Mouse (Mus musculus): ENCODE measurements around the gene Plpp1. TPM values are rescaled to one million over a fixed set of nuclear protein-coding genes. Genes with fewer than 3 reads are reported as not detected.

Plpp1 gene
- polyA plus RNA-seq (2016; fragmentation: Nextera tagmentation; extraction: Ambion mirVana): 39.6 and 41.3 TPM in 2 replicates

- H3K4me3 ChIP-seq: peak within 1 kb of the TSS; percentile 92
- peaks cover 10% of the 10 kb centered on the region; the same call in 1 of the 2 replicates for H3K4me1 ChIP-seq
- peak; percentile 96 for DNase-seq (ENCODE audit: low spot score)
- WGBS: under 1% methylated on average over 82 of the region's 83 CpGs
- no peaks in the 10 kb centered on the region for H3K9me3 ChIP-seq
- no peaks in the 10 kb centered on the region for H3K27me3 ChIP-seq (ENCODE audit: insufficient read depth, poor library complexity, severe bottlenecking)
- peaks cover 3% of the 10 kb centered on the region for H3K36me3 ChIP-seq
- H3K27ac ChIP-seq: peak within 1 kb of the TSS; percentile 96
These were observed at the start of gene Plpp1 for GRCm38 (mm10) chr13:112800597-112801380. Gene Plpp1, plus strand, starts transcription at chr13:112800792.

GRCm38 (mm10) chr13:112751454-112752308, 48.9 kb upstream of the Plpp1 start:
- DNase-seq (ENCODE audit: low spot score): peak; percentile 92
- no peaks in the 10 kb centered on the region for H3K36me3 ChIP-seq
- peak overlapping the region; percentile 85 for H3K27ac ChIP-seq
- H3K4me3 ChIP-seq: peak overlapping the region; percentile 25
- no peaks in the 10 kb centered on the region for H3K27me3 ChIP-seq (ENCODE audit: insufficient read depth, poor library complexity, severe bottlenecking)
- whole genome bisulfite sequencing: 29% methylated on average over 18 of the region's 18 CpGs
- H3K9me3 ChIP-seq: no peaks in the 10 kb centered on the region
- peaks cover 48% of the 10 kb centered on the region for H3K4me1 ChIP-seq

GRCm38 (mm10) chr13:112752309-112752975, 48.1 kb upstream of the Plpp1 start:
- H3K4me1 ChIP-seq: peaks cover 45% of the 10 kb centered on the region
- H3K4me3 ChIP-seq: no peak overlapping the region
- no peaks in the 10 kb centered on the region for H3K9me3 ChIP-seq
- H3K27ac ChIP-seq: peak overlapping the region; percentile 85
- DNase-seq (ENCODE audit: low spot score): no peak
- 65% methylated on average over 11 of the region's 11 CpGs for WGBS
- H3K36me3 ChIP-seq: no peaks in the 10 kb centered on the region
- no peaks in the 10 kb centered on the region for H3K27me3 ChIP-seq (ENCODE audit: insufficient read depth, poor library complexity, severe bottlenecking)

GRCm38 (mm10) chr13:112753522-112753921, 47.1 kb upstream of the Plpp1 start:
- no peak for DNase-seq (ENCODE audit: low spot score)
- 83% methylated on average over 9 of the region's 9 CpGs for WGBS
- H3K27ac ChIP-seq: 0 out of 2 replicates have a peak overlapping the region, but pooled peaks have one; percentile 52

GRCm38 (mm10) chr13:112754871-112755270, 45.7 kb upstream of the Plpp1 start:
- Histone ChIP-seq H3K36me3 (no peaks in the 10 kb centered on the region), H3K27ac (peak overlapping the region; percentile 42; the same call in 1 of the 2 replicates), H3K9me3 (no peaks in the 10 kb centered on the region), H3K4me1 (peaks cover 68% of the 10 kb centered on the region), H3K27me3 (ENCODE audit: insufficient read depth, poor library complexity, severe bottlenecking) (no peaks in the 10 kb centered on the region), H3K4me3 (no peak overlapping the region)
- DNase-seq (ENCODE audit: low spot score): no peak
- 46% methylated on average over 4 of the region's 4 CpGs for WGBS

More at GRCm38 (mm10) chr13:112753522-112753921, 47.1 kb upstream of the Plpp1 start:
- Histone ChIP-seq H3K9me3 (no peaks in the 10 kb centered on the region), H3K36me3 (no peaks in the 10 kb centered on the region), H3K4me1 (peaks cover 55% of the 10 kb centered on the region), H3K4me3 (no peak overlapping the region), H3K27me3 (ENCODE audit: insufficient read depth, poor library complexity, severe bottlenecking) (no peaks in the 10 kb centered on the region)

- WGBS: 53% methylated on average over 11 of the region's 11 CpGs
- Histone ChIP-seq H3K36me3 (no peaks in the 10 kb centered on the region), H3K27me3 (ENCODE audit: insufficient read depth, poor library complexity, severe bottlenecking) (no peaks in the 10 kb centered on the region), H3K4me3 (no peak overlapping the region), H3K27ac (peak overlapping the region; percentile 78), H3K9me3 (no peaks in the 10 kb centered on the region), H3K4me1 (peaks cover 75% of the 10 kb centered on the region)
- DNase-seq (ENCODE audit: low spot score): no peak
These were observed 45.0 kb upstream of the Plpp1 start for GRCm38 (mm10) chr13:112755507-112756010.

GRCm38 (mm10) chr13:112757395-112757794, 43.2 kb upstream of the Plpp1 start:
- no peaks in the 10 kb centered on the region for H3K36me3 ChIP-seq
- 64% methylated on average over 9 of the region's 9 CpGs for WGBS
- 0 out of 2 replicates have a peak overlapping the region, but pooled peaks have one; percentile 36 for H3K27ac ChIP-seq
- no peak overlapping the region for H3K4me3 ChIP-seq
- no peak for DNase-seq (ENCODE audit: low spot score)
- peaks cover 65% of the 10 kb centered on the region for H3K4me1 ChIP-seq
- H3K27me3 ChIP-seq (ENCODE audit: insufficient read depth, poor library complexity, severe bottlenecking): no peaks in the 10 kb centered on the region
- no peaks in the 10 kb centered on the region for H3K9me3 ChIP-seq

- no peaks in the 10 kb centered on the region for H3K9me3 ChIP-seq
- H3K27me3 ChIP-seq (ENCODE audit: insufficient read depth, poor library complexity, severe bottlenecking): no peaks in the 10 kb centered on the region
- H3K36me3 ChIP-seq: no peaks in the 10 kb centered on the region
- H3K4me1 ChIP-seq: peaks cover 58% of the 10 kb centered on the region
- H3K27ac ChIP-seq: no peak overlapping the region
- WGBS: 69% methylated on average over 6 of the region's 6 CpGs
- DNase-seq (ENCODE audit: low spot score): no peak
- no peak overlapping the region for H3K4me3 ChIP-seq
These were observed 42.0 kb upstream of the Plpp1 start for GRCm38 (mm10) chr13:112758546-112759090.

GRCm38 (mm10) chr13:112759364-112759763, 41.2 kb upstream of the Plpp1 start:
- Histone ChIP-seq H3K9me3 (no peaks in the 10 kb centered on the region), H3K27ac (0 out of 2 replicates have a peak overlapping the region, but pooled peaks have one; percentile 69), H3K4me3 (no peak overlapping the region), H3K27me3 (ENCODE audit: insufficient read depth, poor library complexity, severe bottlenecking) (no peaks in the 10 kb centered on the region), H3K4me1 (peaks cover 62% of the 10 kb centered on the region), H3K36me3 (no peaks in the 10 kb centered on the region)
- no peak for DNase-seq (ENCODE audit: low spot score)
- 72% methylated on average over 9 of the region's 9 CpGs for WGBS

GRCm38 (mm10) chr13:112759777-112760537, 40.6 kb upstream of the Plpp1 start:
- Histone ChIP-seq H3K36me3 (no peaks in the 10 kb centered on the region), H3K4me3 (no peak overlapping the region), H3K4me1 (peaks cover 63% of the 10 kb centered on the region), H3K27me3 (ENCODE audit: insufficient read depth, poor library complexity, severe bottlenecking) (no peaks in the 10 kb centered on the region), H3K9me3 (no peaks in the 10 kb centered on the region), H3K27ac (peak overlapping the region; percentile 69; the same call in 1 of the 2 replicates)
- 58% methylated on average over 15 of the region's 15 CpGs for WGBS
- no peak for DNase-seq (ENCODE audit: low spot score)

GRCm38 (mm10) chr13:112760538-112760881, 40.1 kb upstream of the Plpp1 start:
- WGBS: 32% methylated on average over 1 of the region's 1 CpGs
- no peaks in the 10 kb centered on the region for H3K36me3 ChIP-seq

More at GRCm38 (mm10) chr13:112760538-112760881, 40.1 kb upstream of the Plpp1 start:
- DNase-seq (ENCODE audit: low spot score): no peak
- no peak overlapping the region for H3K4me3 ChIP-seq
- H3K27me3 ChIP-seq (ENCODE audit: insufficient read depth, poor library complexity, severe bottlenecking): no peaks in the 10 kb centered on the region
- H3K9me3 ChIP-seq: no peaks in the 10 kb centered on the region
- peaks cover 58% of the 10 kb centered on the region for H3K4me1 ChIP-seq
- H3K27ac ChIP-seq: peak overlapping the region; percentile 69; the same call in 1 of the 2 replicates

All from heart, embryonic 10.5 days (tissue).